11 mouse cellular contexts compared by ENCODE assay signal in genomic region chr4:130972421-130972829, GRCm38 (mm10). TPM values are rescaled to one million over a fixed set of nuclear protein-coding genes. Genes with fewer than 3 reads are reported as not detected.
DNase-seq lines count a peak whose midpoint lies in the region; ATAC-seq lines count a peak whose summit lies in the region.
"Had no signal": no experiment of that assay in that cellular context is flagged by ENCODE, and none has a peak within 500 bp of the region (broad histone marks: within the 10 kb centered on the region; RNA-seq: fewer than 3 reads in every experiment).

No protein-coding gene starts in this region.

- H3K36me3 ChIP-seq in forebrain, embryonic 15.5 days = no peaks in the 10 kb centered on the region
- H3K36me3 ChIP-seq in hindbrain, embryonic 14.5 days (replicated peaks; ENCODE audit: control insufficient read depth, insufficient read depth) = no peaks in the 10 kb centered on the region
- H3K36me3 ChIP-seq: lung, embryonic 15.5 days had no signal

- peaks cover 19% of the 10 kb centered on the region for H3K4me1 ChIP-seq in forebrain, embryonic 15.5 days
- peaks cover 3% of the 10 kb centered on the region; the same call in 1 of the 2 replicates for H3K4me1 ChIP-seq in hindbrain, embryonic 14.5 days (replicated peaks; ENCODE audit: control insufficient read depth, insufficient read depth, low read length)
- H3K4me1 ChIP-seq: lung, embryonic 15.5 days had no signal

- DNase-seq in gastrocnemius, postnatal 14 days = peak; percentile 19
- DNase-seq in gastrocnemius, postnatal 36 days = no peak
- DNase-seq in brain, adult 2 months (ENCODE audit: low read depth, low spot score) = peak; percentile 65
- no peak for DNase-seq in hindbrain, embryonic 14.5 days (ENCODE audit: low spot score)
- no peak for DNase-seq in right cerebral cortex, adult 2 months (ENCODE audit: low spot score in 2 of 2)
- DNase-seq in yolk sac, embryonic 10.5 days (ENCODE audit: low spot score) = no peak
- no peak for DNase-seq in lung, postnatal 10 days

- H3K9me3 ChIP-seq in forebrain, embryonic 15.5 days = no peaks in the 10 kb centered on the region
- no peaks in the 10 kb centered on the region for H3K9me3 ChIP-seq in hindbrain, embryonic 14.5 days (ENCODE audit: control insufficient read depth, low read length)
- H3K9me3 ChIP-seq: lung, embryonic 15.5 days had no signal

- peak; percentile 53; the same call in 1 of the 2 replicates for ATAC-seq in forebrain, embryonic 15.5 days (replicated peaks)
- ATAC-seq in hindbrain, embryonic 14.5 days (ENCODE audit: low FRiP score) = peak; percentile 55; the same call in 1 of the 2 replicates
- ATAC-seq: Patski had no signal

- intact Hi-C loops in gastrocnemius, postnatal 14 days (cut with DNase I; ENCODE audit: low total_unique reads) = no loop called here
- intact Hi-C loops in gastrocnemius, postnatal 36 days (cut with DNase I) = no loop called here

- no peak overlapping the region for H3K4me3 ChIP-seq in forebrain, embryonic 15.5 days
- H3K4me3 ChIP-seq in hindbrain, embryonic 14.5 days (replicated peaks; ENCODE audit: low read length) = no peak overlapping the region
- H3K4me3 ChIP-seq: lung, embryonic 15.5 days had no signal

- H3K27me3 ChIP-seq in forebrain, embryonic 15.5 days = no peaks in the 10 kb centered on the region
- H3K27me3 ChIP-seq in hindbrain, embryonic 14.5 days (ENCODE audit: control insufficient read depth, insufficient read depth, low read length) = no peaks in the 10 kb centered on the region
- H3K27me3 ChIP-seq: lung, embryonic 15.5 days had no signal

- no peak overlapping the region for H3K4me2 ChIP-seq in forebrain, embryonic 15.5 days (replicated peaks)
- no peak overlapping the region for H3K4me2 ChIP-seq in hindbrain, embryonic 14.5 days (replicated peaks)
- H3K4me2 ChIP-seq: lung, embryonic 15.5 days had no signal

- H3K27ac ChIP-seq in forebrain, embryonic 15.5 days (replicated peaks) = peak overlapping the region; percentile 89
- peak overlapping the region; percentile 65; the same call in 1 of the 2 replicates for H3K27ac ChIP-seq in hindbrain, embryonic 14.5 days
- H3K27ac ChIP-seq: lung, embryonic 15.5 days had no signal

- 38% methylated on average over 5 of the region's 5 CpGs for WGBS in forebrain, embryonic 15.5 days
- 49% methylated on average over 5 of the region's 5 CpGs for WGBS in hindbrain, embryonic 14.5 days

- no peak overlapping the region for H3K9ac ChIP-seq in forebrain, embryonic 15.5 days (replicated peaks)
- H3K9ac ChIP-seq in hindbrain, embryonic 14.5 days = no peak overlapping the region
- H3K9ac ChIP-seq: lung, embryonic 15.5 days had no signal

RNA-seq across cellular contexts. Expression of gene Matn1, which starts 28.2 kb away (rescaled TPM):
- total RNA-seq in gastrocnemius, postnatal 14 days (2021) = not detected
- not detected for total RNA-seq in gastrocnemius, postnatal 36 days (2021)
- not detected in 2 replicates for polyA plus RNA-seq in forebrain, embryonic 15.5 days (2015; fragmentation: Nextera tagmentation; extraction: Ambion mirVana)
- 0.43 TPM in 1 of 2 replicates, not detected in the other for polyA plus RNA-seq in hindbrain, embryonic 14.5 days (2014; fragmentation: Nextera tagmentation; extraction: Ambion mirVana)
- polyA plus RNA-seq: neural tube, embryonic 11.5 days; Patski had no signal

RNA-seq across cellular contexts. Expression of gene Laptm5, which starts 59.5 kb away (rescaled TPM):
- total RNA-seq in gastrocnemius, postnatal 14 days (2021) = 1 to 10 TPM; 8.0 to 8.1 TPM
- 1 to 10 TPM; 4.4 to 7.9 TPM for total RNA-seq in gastrocnemius, postnatal 36 days (2021)
- polyA plus RNA-seq in forebrain, embryonic 15.5 days (2015; fragmentation: Nextera tagmentation; extraction: Ambion mirVana) = 21.6 and 26.4 TPM in 2 replicates
- polyA plus RNA-seq in hindbrain, embryonic 14.5 days (2014; fragmentation: Nextera tagmentation; extraction: Ambion mirVana) = 35.2 and 37.4 TPM in 2 replicates
- polyA plus RNA-seq: Patski had no signal

Comparison
In these comparisons a context has a peak if more than half of its experiments do, and no peak if none do; other contexts are left out.
1. DNase-seq: peak in gastrocnemius, postnatal 14 days (single experiment) and brain, adult 2 months (single experiment); none in gastrocnemius, postnatal 36 days (0 of 2), hindbrain, embryonic 14.5 days (single experiment), right cerebral cortex, adult 2 months (0 of 2), yolk sac, embryonic 10.5 days (single experiment) and lung, postnatal 10 days (single experiment).